Mouse (Mus musculus) natural killer cell, adult 2 months (primary cell): ENCODE measurements around the gene Tenm3.

Source experiments
- DNase-seq, 2 experiments: peaks; one replicate each; pipeline ENCODE4 v3.0.0; 2022; ENCODE audit warnings: low spot score in 2 of 2

Gene Tenm3

GRCm38 (mm10) chr8:48665193-48665592 is 178.6 kb downstream of the Tenm3 start:
- no peak for DNase-seq

DNA sequence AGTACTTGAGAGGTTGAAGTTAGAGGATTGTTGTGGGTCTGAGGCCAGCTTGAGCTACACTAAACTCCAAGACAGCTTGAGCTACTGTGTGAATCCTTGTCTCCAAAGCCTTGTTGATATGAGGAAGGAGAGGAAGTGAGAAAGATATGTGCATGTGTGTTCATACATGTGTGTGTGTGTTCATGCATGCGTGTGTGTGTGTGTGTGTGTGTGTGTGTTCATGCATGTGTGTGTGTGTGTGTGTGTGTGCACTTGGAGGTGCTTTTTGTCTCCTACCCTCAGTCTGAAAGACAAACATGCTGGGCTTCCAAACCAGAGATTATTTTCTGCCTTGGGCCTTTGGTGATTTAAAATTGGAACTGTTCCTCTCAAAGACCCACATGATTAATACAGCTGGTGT is 184.5 kb downstream of the Tenm3 start:
- no peak for DNase-seq

- DNase-seq, result no peak
Measured at GRCm38 (mm10) chr8:48655381-48656043, 188.2 kb downstream of the Tenm3 start.

GRCm38 (mm10) chr8:48649845-48650244 is 193.9 kb downstream of the Tenm3 start:
- no peak for DNase-seq

DNA sequence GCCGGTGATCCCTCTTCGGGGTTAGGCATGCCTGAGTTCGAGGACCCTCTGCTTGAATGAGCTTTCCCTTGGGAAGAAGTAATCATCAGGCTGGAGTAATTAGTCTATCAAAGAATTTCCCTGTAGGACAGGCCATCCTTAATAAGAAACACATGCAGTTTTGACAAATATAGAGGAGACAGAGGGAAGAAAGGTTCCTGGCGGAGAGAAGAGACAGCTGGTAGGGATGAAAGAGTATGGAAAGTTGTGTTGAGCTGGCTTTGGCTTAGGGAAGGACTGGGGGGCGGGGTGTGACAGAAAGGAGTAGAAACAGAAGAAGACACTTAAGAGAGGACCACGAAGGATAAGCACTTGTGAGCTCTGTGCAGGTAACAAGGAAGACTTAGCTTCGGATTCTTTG is 194.3 kb downstream of the Tenm3 start:
- no peak for DNase-seq

DNA sequence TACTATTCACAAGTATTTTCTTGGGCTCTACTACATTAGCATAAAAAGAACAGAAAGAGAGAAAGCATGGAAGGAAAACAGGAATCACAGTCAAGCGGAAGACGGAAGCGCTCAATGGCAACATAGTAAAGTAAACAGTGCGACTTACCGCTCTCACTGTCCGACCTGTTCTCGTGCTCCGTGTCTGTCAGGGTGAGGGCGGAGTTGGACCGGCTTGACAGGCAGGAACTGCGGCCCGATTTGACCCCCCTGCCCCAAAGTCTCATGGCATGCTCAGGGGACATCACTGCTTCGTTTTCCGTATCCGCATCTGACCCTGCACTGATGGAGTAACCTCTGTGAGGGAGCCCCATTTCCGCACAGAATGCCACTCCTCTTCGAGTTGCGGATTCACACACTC is 197.6 kb downstream of the Tenm3 start:
- DNase-seq, result no peak

DNA sequence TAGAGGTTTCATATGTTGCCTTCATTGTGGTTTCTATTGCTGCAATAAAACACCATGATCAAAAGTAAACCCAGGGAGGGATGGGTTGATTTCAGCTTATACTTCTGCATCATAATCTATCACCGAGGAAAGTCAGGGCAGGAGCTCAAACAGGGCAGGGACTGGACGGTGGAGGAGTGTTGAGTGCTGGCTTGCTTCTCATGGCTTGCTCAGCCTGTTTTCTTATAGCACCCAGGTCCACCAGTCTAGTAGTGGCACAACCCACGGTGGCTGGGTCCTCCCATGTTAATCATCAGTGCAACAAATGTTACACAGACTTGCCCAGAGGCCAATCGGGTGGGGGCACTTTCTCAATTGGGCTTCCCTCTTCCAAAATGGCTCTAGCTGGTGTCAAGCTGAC is 205.6 kb downstream of the Tenm3 start:
- no peak for DNase-seq

- DNase-seq, result no peak
Measured at GRCm38 (mm10) chr8:48636979-48637378, 206.8 kb downstream of the Tenm3 start.

- DNase-seq, result no peak
Measured at GRCm38 (mm10) chr8:48635815-48636214, 207.9 kb downstream of the Tenm3 start.

GRCm38 (mm10) chr8:48633426-48633825 is 210.3 kb downstream of the Tenm3 start:
- DNase-seq, result no peak

- no peak for DNase-seq
Measured at GRCm38 (mm10) chr8:48622517-48623153, 221.1 kb downstream of the Tenm3 start.

DNA sequence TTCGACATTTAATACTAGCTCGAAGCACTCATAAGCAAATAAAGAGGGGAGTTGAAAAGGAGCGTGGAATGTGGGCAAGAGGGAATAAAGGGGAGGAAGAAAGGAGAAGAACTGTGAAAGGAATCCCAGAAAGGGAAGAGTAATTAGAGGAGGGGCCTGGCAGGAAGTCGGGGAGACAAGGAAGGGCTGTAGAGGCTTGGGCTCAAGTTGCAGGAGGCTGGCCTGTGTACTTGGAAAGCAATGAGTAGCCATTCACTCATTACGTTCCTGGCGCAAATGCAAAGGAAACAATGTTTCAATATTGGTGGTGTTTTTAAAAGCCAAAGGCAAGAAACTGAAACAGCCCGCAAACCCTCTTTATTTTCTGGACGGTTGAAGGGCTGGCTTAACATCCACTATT is 228.7 kb downstream of the Tenm3 start:
- DNase-seq, result no peak

- no peak for DNase-seq
Measured at GRCm38 (mm10) chr8:48611934-48612512, 231.7 kb downstream of the Tenm3 start.

DNA sequence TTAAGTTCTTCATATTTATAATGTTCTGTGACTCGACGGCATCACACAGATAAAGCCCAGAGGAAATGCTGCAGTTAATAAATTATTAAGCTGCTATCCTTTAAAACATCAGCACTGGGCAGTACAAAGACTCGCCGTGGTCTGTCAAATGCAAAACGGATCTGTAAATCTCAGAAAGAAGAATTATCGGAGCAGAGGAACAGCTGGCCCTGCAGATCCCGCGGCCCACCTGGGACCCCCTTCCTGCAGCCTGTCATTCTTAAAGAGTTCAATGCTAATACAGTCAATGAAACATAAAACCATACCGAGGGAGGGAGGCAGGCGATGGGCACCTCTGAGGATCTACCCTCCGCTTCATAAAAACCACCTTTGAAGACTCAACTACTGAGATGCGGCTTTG is 232.6 kb downstream of the Tenm3 start:
- DNase-seq, result no peak

- no peak for DNase-seq
Measured at GRCm38 (mm10) chr8:48610316-48610715, 233.4 kb downstream of the Tenm3 start.

- no peak for DNase-seq
Measured at GRCm38 (mm10) chr8:48609684-48610083, 234.1 kb downstream of the Tenm3 start.

DNA sequence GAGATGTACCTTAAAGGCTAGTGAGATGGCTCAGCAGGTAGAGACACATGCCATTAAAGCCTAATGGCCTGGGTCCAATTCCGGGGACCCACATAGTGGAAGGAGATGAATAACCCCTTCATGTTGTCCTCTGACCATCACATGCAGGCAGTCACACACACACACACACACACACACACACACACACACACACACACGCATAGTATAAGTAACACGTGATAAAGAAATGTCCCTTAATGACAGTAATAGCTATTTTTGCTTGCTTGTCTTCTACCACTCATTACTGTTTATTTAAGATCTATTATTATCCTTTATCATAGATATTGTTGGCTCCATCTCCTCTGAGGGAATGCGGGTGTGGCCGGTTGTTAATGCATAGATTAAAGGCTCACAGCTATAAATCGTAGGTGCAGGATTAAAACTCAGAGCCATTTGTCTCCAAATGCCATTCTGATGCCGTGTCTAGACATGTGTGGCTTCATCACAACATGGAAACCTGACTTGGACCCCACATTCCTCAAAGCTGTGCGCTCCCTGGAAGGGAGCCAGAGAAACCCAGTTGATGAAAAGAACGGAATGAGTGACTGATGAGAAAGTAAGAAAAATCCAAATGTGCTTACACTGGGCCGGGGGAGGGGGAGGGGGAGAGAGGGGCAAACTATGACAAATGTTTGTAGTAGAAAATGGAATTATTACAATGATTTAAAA is 239.4 kb downstream of the Tenm3 start:
- no peak for DNase-seq

GRCm38 (mm10) chr8:48603165-48603840 is 240.4 kb downstream of the Tenm3 start:
- no peak for DNase-seq

GRCm38 (mm10) chr8:48601621-48602020 is 242.1 kb downstream of the Tenm3 start:
- no peak for DNase-seq

- no peak for DNase-seq
Measured at GRCm38 (mm10) chr8:48599028-48599427, 244.7 kb downstream of the Tenm3 start.

DNA sequence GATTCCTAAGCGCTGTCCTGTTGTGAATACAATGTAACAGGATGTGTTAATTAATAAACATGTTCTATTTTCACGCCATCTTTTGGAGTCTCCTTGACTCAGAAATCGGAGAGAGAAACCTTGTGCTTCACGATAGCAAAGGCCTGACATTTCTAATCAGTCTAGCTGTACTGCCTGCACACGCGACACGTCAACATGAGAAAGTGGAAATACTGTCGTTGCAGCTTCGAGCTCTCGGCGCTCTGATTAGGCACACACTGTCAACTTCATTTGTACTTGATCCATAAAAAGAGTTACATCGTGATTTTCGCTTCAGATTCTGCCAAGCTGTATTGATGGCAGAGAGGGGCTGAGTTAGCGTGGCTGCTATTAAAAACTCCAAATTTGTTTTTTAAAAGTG is 247.4 kb downstream of the Tenm3 start:
- no peak for DNase-seq

DNA sequence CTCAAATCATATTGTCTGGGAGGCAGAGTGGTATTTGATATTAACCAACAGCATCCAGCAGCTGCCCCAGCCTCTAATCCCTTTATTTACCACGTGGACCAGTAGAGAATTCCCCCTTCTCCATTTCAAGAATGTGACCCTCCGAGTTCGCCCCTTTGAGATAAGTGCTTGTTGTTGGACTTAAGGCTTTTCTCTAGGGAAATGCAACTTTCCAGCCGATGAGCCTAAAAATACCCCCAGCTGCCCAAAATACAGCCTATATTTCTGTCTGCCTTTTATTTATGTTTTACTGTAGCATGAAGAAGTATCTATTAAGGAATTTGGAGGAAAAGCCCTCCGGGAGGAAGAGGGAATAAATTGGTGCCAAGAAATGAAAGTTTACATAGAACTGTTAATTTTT is 251.9 kb downstream of the Tenm3 start:
- DNase-seq, result no peak
